Mouse (Mus musculus) urinary bladder, postnatal 0 days (tissue): Measurements from ENCODE around the gene Slc13a3. TPM values are rescaled to one million over a fixed set of nuclear protein-coding genes. Genes with fewer than 3 reads are reported as not detected.

ENCODE experiments used
- polyA plus RNA-seq: library from polyadenylated mRNA; unstranded; fragments of >200 nt; fragmentation: Nextera tagmentation; extraction: Ambion mirVana; gene quantifications from 2 replicates; pipeline ENCODE4 v1.2.1, GENCODE M21; 2015

The Slc13a3 gene
- polyA plus RNA-seq, result 0.44 and 0.59 TPM in 2 replicates

GRCm38 (mm10) chr2:165473003-165473402 lies at the start of gene Slc13a3:
Gene Slc13a3, minus strand, starts transcription at chr2:165473230.

GRCm38 (mm10) chr2:165503259-165504203 lies 30.5 kb upstream of the Slc13a3 start, which contains the start of gene Slc2a10:
Gene Slc2a10, plus strand, starts transcription at chr2:165503787.

GRCm38 (mm10) chr2:165492648-165493553 lies 19.9 kb upstream of the Slc13a3 start, which contains the start of gene Trp53rka:
Gene Trp53rka, minus strand, starts transcription at chr2:165493324.

GRCm38 (mm10) chr2:165387844-165388495 lies 85.1 kb downstream of the Slc13a3 start, which contains the start of gene Zfp334:
Gene Zfp334, minus strand, starts transcription at chr2:165388259.

GRCm38 (mm10) chr2:165368496-165368895 lies 104.5 kb downstream of the Slc13a3 start, which contains the start of gene Zfp663:
Gene Zfp663, minus strand, starts transcription at chr2:165368729.

Other genes starting within 250 kb of the Slc13a3 start
- 0.04 TPM in 1 of 2 replicates, not detected in the other for gene Cdh22, start 238.4 kb downstream of the Slc13a3 start, polyA plus RNA-seq
- 37.5 and 39.7 TPM in 2 replicates for gene Slc35c2, start 185.4 kb downstream of the Slc13a3 start, polyA plus RNA-seq
- gene Elmo2, start 146.8 kb downstream of the Slc13a3 start, polyA plus RNA-seq, result 36.1 and 36.8 TPM in 2 replicates
- gene Zfp663, start 104.5 kb downstream of the Slc13a3 start, polyA plus RNA-seq, result 0.04 TPM in 1 of 2 replicates, not detected in the other
- gene Zfp334, start 85.0 kb downstream of the Slc13a3 start, polyA plus RNA-seq, result 1.4 and 1.6 TPM in 2 replicates
- gene Ocstamp, start 72.8 kb downstream of the Slc13a3 start, polyA plus RNA-seq, result 0.04 TPM in 1 of 2 replicates, not detected in the other
- gene Trp53rka, start 20.1 kb upstream of the Slc13a3 start, polyA plus RNA-seq, result 17.1 and 18.3 TPM in 2 replicates
- gene Slc2a10, start 30.6 kb upstream of the Slc13a3 start, polyA plus RNA-seq, result 5.9 and 7.3 TPM in 2 replicates
- 0.58 and 1.2 TPM in 2 replicates for gene Eya2, start 121.8 kb upstream of the Slc13a3 start, polyA plus RNA-seq